Mouse (Mus musculus) testis, postnatal 14 days (tissue): ENCODE results near the gene Gm20696.

ENCODE experiments used
- DNase-seq: peaks from one replicate; pipeline ENCODE4 v3.0.0; 2021; ENCODE audit warnings: low spot score

The Gm20696 gene

DNA sequence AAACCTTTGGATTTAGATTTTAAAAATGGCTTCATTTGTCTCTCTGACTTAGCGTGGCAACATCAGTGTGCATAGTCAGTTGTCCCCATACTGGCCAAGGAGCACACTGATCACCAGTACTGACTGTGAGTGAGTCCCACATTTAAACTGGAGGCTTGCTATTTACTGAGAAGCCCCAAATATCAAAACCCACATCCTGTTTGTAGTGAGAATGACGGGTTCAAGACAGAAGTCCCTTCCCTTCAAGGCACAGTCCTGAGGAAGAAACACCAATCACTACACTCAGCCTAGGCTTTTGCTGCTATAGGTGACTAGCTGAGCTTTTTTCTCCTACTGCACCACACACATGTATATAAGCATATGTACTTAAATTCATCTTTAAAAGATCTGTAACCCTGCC, 408.9 kb downstream of the Gm20696 start:
- no peak for DNase-seq

DNA sequence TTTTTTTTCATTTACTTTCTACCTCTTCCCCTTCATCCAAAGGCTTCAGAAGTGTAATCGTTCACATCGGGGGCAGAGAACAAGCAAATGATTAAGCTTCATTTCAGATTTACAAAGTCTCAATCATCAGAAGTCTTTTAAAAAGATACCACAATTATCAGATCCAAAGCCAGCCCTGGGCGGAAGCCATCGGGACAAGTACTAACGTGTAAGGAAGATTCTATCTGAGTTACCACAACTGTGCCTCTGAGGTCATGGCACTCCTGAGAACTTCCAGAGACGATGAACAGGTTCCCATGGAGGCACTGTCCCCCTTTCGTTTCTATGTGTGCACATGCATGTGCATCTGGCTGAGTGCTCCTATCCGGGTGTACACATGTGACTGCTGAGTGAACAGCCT, 413.3 kb downstream of the Gm20696 start:
- no peak for DNase-seq

DNA sequence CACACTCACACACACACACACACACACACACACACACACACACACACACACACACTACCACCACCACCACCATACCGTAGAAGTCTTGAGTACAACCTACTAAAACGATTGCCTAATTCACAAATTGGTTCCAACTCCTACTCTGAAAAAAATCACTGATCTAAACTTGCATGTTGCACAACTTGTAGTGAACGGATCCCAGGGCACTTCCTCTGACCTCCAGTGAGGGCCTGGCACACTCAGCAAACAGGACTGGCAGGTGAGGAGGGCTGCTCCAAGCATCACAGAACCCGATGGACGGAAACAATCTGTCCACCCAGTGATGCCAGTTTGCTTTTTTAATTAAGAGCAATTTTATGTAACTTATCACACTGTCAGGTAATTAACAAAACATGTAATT, 413.8 kb downstream of the Gm20696 start:
- DNase-seq, result no peak

DNA sequence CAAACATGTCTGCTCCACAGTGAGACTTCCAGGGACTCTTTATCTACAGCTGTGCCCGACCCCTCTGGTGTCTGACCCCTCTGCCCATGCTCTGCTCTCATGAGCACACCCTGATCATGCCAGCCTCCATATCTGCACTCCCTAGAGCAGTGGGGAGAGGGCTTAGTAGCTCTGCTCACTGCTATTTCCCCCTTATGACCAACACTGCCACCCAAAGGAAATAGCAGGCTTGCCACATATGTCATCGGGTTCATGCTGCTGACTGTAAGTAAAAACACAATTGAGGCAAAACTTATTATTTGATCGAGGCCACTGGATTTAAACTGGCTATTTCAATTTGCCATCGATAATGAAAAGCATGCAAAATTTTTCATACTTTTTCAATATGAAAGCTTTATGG, 414.7 kb downstream of the Gm20696 start:
- DNase-seq, result no peak

DNA sequence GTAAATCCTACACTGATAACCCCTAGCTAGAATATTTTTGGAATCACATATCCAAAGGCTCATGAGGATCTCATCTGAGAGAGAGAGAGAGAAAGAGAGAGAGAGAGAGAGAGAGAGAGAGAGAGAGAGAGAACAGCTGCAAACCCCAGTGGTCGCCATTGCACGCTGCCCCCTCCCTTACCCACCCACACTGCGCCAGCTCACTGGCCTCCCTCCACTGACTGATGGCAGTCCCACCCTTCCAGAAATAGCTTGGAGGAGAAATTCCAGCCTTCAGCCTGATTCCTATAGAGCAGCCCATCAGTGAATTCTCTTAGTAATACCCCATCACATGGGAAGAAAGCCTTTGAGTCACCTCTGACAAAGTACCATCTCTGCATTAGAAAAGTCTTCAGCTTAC, 415.4 kb downstream of the Gm20696 start:
- DNase-seq, result no peak

DNA sequence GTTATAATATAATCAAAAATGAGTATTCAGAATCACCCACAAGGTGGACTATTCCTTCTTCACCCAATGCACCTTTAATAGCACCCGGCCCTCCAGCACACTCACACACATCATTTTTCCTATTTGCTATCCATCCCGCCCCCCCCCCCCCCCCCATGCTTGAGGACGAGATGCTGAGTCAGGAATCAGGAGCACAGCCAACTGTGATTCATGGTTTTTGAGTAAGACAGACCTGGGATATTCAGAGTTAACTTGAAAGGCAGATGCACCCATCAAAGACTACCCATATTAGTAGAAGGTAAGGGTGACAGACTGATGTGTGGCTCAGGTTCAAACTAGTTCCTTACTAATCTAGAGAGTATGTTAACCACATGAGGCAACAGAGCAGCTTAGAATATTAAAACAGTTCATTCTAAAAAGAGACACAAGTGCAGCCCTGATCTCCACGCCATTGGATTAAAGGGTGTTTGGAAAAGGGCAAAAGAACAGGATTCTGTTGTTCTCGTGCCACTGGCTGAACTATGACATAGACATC, 417.0 kb downstream of the Gm20696 start:
- DNase-seq, result no peak

DNA sequence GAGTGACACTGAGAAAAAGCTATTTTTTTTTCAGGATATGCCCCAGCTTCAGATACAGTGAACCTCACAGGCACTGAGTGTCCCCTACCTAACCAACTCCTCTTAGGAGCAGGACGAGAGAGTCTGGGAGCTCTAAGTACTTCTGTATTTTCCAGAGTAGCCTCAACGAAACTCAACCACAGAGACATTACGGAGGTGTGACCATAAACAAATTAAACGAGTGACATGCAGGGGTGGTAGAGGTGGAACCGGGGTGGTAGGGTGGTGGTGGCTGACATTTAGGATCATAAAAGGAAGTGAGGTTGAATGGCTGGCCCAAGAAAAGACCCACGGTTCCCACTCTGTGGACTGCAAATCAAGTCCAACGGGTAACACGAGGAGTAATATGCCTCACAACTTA, 418.2 kb downstream of the Gm20696 start:
- DNase-seq, result no peak

DNA sequence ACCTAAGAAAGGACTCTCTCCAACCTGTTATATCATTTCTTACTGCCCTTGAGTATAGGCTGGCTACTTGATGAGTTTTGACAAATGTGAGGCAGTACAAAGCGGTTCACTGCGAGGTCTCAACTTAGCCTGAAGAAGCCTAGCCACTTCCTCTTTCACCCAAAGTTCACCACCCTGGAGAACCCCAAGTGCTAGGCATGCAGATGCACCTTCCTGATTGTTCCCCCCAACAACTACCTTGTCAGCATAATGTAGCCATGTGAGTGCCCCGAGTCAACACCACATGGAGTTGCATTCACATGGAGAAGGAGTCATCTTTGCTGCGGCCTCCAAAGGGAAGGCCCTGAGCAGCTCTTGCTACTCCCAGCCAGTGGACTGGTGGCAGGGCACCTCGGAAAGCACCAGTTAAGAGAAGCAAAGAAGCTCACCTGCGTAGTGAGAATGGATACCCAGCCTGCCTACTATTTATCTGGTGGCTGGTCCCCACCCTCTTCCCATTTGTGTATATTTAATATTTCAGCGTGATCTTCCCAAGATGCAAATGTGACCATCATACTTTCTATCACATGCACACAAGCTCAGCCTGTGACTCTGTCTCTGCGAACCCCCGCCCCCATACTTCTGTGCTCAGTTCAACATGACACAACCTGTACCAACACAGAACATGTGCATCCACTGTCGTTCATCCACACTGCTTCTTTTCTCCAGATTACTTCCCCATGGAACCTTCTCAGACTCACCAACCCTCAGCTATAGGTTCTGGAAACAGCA, 424.8 kb downstream of the Gm20696 start:
- DNase-seq, result no peak

DNA sequence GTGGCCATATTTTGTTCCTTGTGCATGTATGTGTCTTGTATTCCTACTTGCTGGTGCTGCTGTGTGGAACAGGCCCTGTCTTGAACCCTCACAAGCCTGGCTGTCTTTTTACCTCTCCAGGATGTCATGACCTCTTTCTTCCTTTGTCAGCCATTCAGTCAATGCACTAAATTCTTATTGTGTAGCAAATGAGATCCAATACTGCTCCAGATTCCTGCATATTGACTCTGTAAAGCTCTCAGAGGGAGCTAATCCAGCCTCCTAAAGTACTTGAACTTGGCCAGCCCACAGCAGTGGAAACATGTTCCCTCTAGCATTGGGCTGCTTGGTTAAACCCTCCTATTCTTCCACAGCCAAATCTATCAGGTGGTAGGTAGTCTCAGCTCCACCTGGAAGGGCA, 425.8 kb downstream of the Gm20696 start:
- DNase-seq, result no peak

DNA sequence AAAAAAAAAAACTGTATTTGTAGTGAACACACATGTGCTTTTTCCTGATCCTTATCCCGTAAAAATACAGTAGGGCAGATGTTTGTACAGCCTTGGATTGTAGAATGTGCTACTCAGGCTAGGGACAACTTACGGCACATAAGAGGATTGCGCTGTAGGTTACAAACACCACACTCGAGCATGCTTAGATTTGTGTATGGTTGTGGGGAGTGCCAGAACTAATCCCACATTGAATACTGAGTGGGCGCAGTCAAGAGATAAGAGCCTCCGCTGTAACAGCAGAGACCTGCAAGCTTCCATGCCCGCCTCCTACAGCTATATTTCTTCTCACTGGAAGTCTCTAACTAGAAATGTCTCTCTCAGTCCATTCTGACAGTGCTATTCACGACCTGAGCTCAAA, 431.0 kb downstream of the Gm20696 start:
- DNase-seq, result no peak

DNA sequence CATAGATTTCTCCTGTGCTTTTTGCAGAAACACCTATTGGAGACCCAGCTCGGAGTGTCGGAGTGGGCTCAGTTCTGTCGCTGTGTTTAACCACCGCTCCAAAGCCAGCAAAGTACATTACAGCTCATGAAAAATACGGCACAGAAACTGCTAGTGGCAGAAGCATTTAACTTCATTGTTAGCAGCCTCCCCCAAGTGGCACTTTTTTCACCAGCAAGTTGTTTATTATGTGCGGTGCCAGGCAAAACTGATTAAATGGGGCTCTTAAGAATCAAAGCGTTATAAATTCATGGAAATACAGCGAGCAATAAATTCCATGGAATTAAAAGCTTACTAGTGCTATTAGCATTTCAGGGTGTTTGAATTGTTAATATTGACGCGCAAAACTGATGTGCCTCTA, 433.2 kb downstream of the Gm20696 start:
- no peak for DNase-seq

DNA sequence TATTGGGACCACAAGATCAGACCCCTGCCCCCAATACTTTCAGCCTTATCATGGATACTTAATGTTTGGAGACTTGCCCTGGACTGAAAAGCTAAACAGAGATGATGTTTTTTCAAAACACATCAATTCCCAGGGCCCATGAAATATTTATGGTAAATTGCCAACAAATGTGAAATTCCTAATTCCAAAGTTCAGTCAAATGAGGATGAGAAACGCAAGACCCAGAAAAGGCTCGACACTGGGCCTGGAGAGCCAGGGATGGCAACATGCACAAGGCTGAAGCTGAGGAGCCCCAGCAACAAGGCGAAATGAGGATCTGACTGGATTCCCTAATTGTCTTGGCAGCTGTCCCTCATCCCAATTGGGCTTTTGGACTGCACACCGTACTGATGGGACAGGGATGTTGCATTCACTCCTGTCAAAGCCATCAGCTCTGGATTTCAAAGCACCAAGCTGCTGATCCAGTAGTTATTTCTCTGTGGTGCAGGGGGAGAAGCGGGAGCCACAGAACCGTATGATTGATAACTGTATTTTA, 438.2 kb downstream of the Gm20696 start:
- DNase-seq, result no peak

DNA sequence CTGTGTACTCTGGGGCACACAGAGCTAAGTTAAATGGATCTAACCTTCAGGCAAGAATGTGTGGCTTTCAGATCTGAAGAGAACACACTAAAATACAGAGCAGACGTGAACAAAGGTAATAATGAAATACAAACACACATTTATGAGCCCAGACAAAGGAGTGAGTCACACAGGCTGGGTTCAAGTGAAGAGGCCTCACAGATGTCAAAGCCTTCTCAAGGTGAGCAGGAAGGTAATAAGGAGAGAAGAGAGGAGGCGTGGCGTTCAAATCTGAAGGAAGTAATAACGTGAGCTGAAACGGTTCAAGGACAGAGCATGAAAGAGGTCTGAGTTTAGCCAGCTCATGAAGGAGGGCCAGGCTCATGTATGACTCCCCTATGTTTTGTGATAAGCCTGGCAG, 445.4 kb downstream of the Gm20696 start:
- no peak for DNase-seq

DNA sequence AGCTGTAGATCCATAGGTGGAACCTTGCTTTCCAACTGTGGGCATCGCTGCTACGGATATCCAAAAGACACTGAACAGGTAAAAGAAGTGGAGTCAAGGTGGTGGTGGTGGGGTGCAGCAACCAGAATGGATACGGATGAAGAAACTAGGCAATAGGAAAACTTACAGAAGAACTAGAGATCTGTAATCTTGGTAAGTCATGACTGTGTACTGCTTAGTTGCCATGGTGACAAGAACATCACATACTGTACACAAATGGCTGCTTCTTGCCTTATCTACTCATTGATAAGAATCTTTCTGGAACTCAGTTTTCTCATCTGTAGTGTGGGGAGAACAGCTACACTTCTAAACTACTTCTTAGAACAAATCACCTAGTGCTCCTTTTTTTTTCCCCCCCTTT, 446.1 kb downstream of the Gm20696 start:
- DNase-seq, result no peak

DNA sequence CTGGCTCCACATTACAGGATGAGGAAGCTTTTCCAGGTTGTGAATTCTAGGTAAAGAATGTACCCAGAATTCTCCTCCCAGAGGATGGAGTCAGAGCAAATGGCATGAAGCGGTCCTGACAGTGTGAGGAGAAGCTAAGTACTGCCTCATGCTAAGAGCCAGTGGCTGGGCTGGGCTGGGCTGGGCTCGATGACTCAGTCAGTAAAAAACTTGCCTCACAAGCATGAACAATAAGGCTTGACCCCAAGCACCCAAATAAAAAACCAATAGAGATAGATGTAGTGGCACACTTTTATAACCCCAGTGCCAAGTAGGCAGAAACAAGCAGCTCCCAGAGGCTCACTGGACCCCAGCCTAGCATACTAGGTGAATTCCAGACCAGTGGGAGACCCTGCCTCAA, 448.8 kb downstream of the Gm20696 start:
- no peak for DNase-seq

DNA sequence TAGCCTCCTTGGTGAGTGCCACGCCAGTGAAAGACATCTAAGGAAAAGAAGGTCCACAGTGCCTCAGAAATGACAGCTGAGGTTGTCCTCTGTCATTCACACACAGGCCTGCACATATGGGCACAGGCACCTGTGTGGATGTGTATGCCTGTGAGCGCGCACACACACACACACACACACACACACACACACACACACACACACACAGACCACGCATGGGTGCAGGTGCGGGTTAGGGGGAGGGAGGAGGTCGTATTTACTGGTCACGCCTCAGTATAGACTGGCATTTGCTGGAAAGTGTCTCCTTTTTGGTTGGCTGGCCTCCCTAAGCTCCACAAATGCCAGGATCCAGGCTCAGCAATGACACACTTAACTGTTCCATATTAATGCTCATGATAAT, 449.4 kb downstream of the Gm20696 start:
- DNase-seq, result no peak

DNA sequence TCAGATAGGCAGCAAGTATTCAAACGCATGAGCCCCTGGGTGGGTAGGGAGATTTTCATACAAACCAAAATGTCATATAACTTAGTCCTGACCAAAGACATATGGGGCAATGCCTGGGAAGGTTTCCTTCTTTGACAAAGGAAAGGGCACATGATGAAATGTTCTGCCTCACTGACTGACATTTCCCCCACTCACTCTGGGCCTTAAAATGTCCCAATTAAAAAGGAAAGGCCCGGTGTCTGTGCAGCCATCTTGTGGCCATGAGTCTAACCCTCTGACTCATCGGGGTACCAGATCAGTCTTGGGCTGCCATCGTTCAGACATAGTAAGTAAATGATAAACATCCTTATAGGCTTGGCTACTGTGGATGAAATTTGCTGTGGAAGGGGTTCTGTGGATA, 454.1 kb downstream of the Gm20696 start:
- DNase-seq, result no peak

DNA sequence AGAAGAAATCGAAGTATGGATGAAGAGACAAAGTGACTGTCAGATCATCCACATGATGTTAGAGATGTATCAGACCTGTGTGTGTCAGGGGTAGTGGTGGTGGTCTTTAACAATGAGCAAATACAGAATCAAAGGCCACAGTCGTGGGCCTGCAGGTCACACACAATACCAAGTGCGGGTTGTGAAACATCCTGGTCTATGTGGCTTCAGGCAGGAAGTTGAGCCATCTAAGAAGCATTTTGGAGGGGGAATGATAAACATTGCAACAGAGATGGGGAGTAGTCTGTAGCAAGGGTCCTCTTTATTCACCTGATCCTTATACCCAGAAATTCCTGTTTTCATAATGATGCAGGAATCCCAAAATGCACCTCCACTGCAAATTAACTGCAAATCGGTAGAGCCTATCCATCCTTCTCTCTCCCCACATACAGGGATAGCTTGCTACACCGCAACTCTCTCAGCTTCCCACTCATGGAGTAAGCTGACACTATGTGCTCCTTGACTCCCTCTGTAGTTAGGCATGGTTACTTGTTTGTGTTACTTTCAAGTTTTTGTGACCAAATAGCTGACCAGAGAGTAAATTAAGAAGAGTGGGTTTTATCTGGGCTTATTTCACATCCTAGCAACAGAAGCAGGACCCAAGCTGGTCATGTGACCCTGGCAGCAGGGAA, 454.8 kb downstream of the Gm20696 start:
- no peak for DNase-seq

DNA sequence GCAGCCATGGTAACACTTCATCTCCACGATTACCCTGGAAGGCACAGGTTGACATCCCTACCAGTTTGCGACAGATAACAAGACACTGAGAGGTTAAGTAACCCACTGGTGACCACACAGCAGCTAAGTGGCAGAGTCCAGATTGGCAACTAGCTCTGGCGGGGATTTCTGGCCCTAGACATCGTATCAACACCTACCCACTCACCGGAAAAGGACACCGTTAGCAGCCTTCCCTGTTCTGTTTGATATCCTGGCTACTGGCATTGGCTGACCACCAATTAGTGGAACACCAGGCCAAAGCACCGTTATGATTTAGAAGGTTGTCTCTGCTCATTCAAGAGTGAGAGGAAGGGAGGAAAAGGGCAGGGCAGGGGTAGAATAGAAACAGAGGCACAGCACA, 456.4 kb downstream of the Gm20696 start:
- DNase-seq, result no peak
